Mouse (Mus musculus): ENCODE measurements at regions not wholly inside any gene's neighbourhood (a gene's known extent, or its start where the extent isn't known, plus 50 kb on each side); places are given as distances from the start of the nearest gene placed in this dataset.

DNA sequence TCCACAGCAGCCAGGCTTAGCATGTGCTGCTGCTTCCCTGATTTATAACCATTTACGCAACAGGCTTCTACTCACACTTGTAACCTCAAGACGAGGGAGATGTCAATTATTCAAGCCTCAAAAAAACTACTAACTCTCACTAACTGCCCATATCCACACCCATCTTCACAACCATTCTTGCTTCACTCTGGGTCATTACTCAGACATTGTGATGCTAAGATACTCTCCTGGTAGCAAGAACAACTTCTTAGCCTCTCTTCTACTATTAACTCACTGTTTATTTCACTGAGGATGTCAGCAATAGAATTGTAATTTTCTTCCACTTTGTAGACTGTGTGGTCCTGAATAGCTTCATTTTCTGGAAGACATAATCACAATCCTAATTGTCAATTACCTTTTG lies 88.0 kb upstream of the Speer2 start:
- no peak for TF ChIP-seq MYC (IDR thresholded peaks at IDR 0.05; ENCODE audit: low read depth, low read length)
- TF ChIP-seq CHD2 (IDR thresholded peaks at IDR 0.05; ENCODE audit: low read length): no peak
- TF ChIP-seq NRF1 (IDR thresholded peaks at IDR 0.05; ENCODE audit: low read depth, low read length): no peak
- no peak for TF ChIP-seq ZMIZ1 (IDR thresholded peaks at IDR 0.05; ENCODE audit: low read depth, low read length)
- TF ChIP-seq MAX (IDR thresholded peaks at IDR 0.05; ENCODE audit: low read length): no peak
- no peak for TF ChIP-seq UBTF (IDR thresholded peaks at IDR 0.05; ENCODE audit: low read depth, low read length)
- TF ChIP-seq CTCF (conservative IDR thresholded peaks at IDR 0.05 in 1 of 2, IDR thresholded peaks at IDR 0.05 in 1 of 2; ENCODE audit: low read depth in 2 of 2, low read length in 2 of 2): no peak
- no peak for TF ChIP-seq EP300 (IDR thresholded peaks at IDR 0.05; ENCODE audit: low read length)
- no peak for TF ChIP-seq MAZ (IDR thresholded peaks at IDR 0.05; ENCODE audit: low read depth, low read length)
- no peak for TF ChIP-seq KAT2A (IDR thresholded peaks at IDR 0.05; ENCODE audit: insufficient replicate concordance, low read length)
- no peak for TF ChIP-seq USF1 (IDR thresholded peaks at IDR 0.05; ENCODE audit: low read depth, low read length)
- no peak for TF ChIP-seq GABPA (IDR thresholded peaks at IDR 0.05; ENCODE audit: insufficient replicate concordance, low read depth, low read length)
- no peak for TF ChIP-seq POLR2A (IDR thresholded peaks at IDR 0.05; ENCODE audit: low read depth, low read length)
- no peak for TF ChIP-seq E2F4 (IDR thresholded peaks at IDR 0.05; ENCODE audit: insufficient replicate concordance, low read depth, low read length)

Data from CH12.LX (cell line).